8 mouse cellular contexts compared by ENCODE assay signal in the genomic region with DNA sequence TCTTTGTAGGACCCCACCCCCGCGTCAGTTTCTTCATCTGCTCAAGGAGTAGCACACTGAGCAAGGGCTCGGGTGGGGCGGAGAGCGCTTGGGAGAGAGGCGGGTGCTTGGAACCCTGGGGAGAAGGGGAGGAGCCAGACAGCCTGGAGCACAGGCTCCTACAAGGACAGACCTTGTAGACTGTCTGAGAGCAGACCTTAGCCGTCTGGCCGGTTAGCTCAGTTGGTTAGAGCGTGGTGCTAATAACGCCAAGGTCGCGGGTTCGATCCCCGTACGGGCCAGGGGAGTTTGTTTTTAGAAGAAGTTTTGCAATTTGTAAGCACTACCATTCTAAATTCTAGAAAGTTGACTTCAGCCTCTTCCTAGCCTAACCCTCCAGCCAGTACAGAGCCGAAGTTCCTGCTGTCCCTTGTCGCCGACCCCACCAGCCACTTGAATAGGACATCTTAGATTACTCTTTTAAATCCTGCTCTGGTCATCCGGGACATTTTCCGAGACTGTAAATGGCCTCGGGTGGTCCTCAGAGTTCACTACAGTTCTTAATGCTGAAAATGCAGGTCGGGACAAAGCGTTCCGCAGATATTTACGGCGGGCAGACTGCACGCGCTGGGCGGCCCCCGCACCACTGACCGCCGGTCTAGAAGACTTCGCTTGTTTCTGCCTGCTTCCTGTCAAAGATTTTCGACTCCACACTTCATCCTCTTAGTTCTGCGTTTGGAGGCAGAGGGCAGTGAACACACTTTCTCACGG. TPM values are rescaled to one million over a fixed set of nuclear protein-coding genes. Genes with fewer than 3 reads are reported as not detected.
DNase-seq lines count a peak whose midpoint lies in the region; ATAC-seq and TF ChIP-seq lines count a peak whose summit lies in the region.

No protein-coding gene starts in this region.

- peak overlapping the region; percentile 62 for H3K4me3 ChIP-seq in heart, embryonic 12.5 days
- H3K4me3 ChIP-seq in liver, embryonic 12.5 days, result peak overlapping the region; percentile 69
- H3K4me3 ChIP-seq in stomach, embryonic 15.5 days (replicated peaks), result peak overlapping the region; percentile 61

- TF ChIP-seq CTCF in brain, embryonic 14.5 days (IDR thresholded peaks at IDR 0.05; ENCODE audit: borderline replicate concordance, extremely low read depth, insufficient read depth, insufficient read length), result no peak

- H3K4me1 ChIP-seq in heart, embryonic 12.5 days (replicated peaks), result peaks cover 16% of the 10 kb centered on the region
- H3K4me1 ChIP-seq in liver, embryonic 12.5 days, result peaks cover 43% of the 10 kb centered on the region
- peaks cover 14% of the 10 kb centered on the region for H3K4me1 ChIP-seq in stomach, embryonic 15.5 days

- no peaks in the 10 kb centered on the region for H3K27me3 ChIP-seq in heart, embryonic 12.5 days (replicated peaks)
- no peaks in the 10 kb centered on the region for H3K27me3 ChIP-seq in liver, embryonic 12.5 days (replicated peaks)
- no peaks in the 10 kb centered on the region for H3K27me3 ChIP-seq in stomach, embryonic 15.5 days (replicated peaks)

- no peaks in the 10 kb centered on the region for H3K9me3 ChIP-seq in heart, embryonic 12.5 days (replicated peaks)
- H3K9me3 ChIP-seq in liver, embryonic 12.5 days (replicated peaks), result no peaks in the 10 kb centered on the region
- no peaks in the 10 kb centered on the region for H3K9me3 ChIP-seq in stomach, embryonic 15.5 days

- TF ChIP-seq POLR2A in brain, embryonic 14.5 days (IDR thresholded peaks at IDR 0.05; ENCODE audit: borderline replicate concordance, extremely low read depth, insufficient read depth, insufficient read length, poor library complexity, severe bottlenecking), result no peak

- peak; percentile 84 for ATAC-seq in erythroid progenitor cell, adult 5-6 weeks (replicated peaks; ENCODE audit: low FRiP score, poor library complexity, severe bottlenecking)
- ATAC-seq in heart, embryonic 12.5 days (ENCODE audit: insufficient number of reproducible peaks, low FRiP score), result peak; percentile 92
- peak; percentile 92 for ATAC-seq in liver, embryonic 12.5 days
- ATAC-seq in stomach, embryonic 15.5 days (ENCODE audit: insufficient read depth, low FRiP score, low read depth), result peak; percentile 94

- H3K36me3 ChIP-seq in heart, embryonic 12.5 days, result no peaks in the 10 kb centered on the region
- H3K36me3 ChIP-seq in liver, embryonic 12.5 days, result no peaks in the 10 kb centered on the region
- no peaks in the 10 kb centered on the region for H3K36me3 ChIP-seq in stomach, embryonic 15.5 days

- H3K4me2 ChIP-seq in heart, embryonic 12.5 days, result peak overlapping the region; percentile 91
- peak overlapping the region; percentile 93 for H3K4me2 ChIP-seq in liver, embryonic 12.5 days
- peak overlapping the region; percentile 84 for H3K4me2 ChIP-seq in stomach, embryonic 15.5 days

- under 1% methylated on average over 36 of the region's 36 CpGs for WGBS in heart, embryonic 12.5 days
- under 1% methylated on average over 36 of the region's 36 CpGs for WGBS in liver, embryonic 12.5 days (ENCODE audit: insufficient replicate concordance)
- under 1% methylated on average over 36 of the region's 36 CpGs for WGBS in stomach, embryonic 15.5 days

- H3K27ac ChIP-seq in heart, embryonic 12.5 days (ENCODE audit: poor library complexity, severe bottlenecking), result peak overlapping the region; percentile 80
- H3K27ac ChIP-seq in liver, embryonic 12.5 days, result peak overlapping the region; percentile 85
- H3K27ac ChIP-seq in stomach, embryonic 15.5 days, result peak overlapping the region; percentile 89

- H3K9ac ChIP-seq in heart, embryonic 12.5 days, result peak overlapping the region; percentile 66
- H3K9ac ChIP-seq in liver, embryonic 12.5 days, result peak overlapping the region; percentile 78
- peak overlapping the region; percentile 43 for H3K9ac ChIP-seq in stomach, embryonic 15.5 days

- DNase-seq in B cell, adult 2 months, result peak; percentile 73
- DNase-seq in brain, embryonic 14.5 days (ENCODE audit: low read depth), result peak; percentile 91
- peak; percentile 94 for DNase-seq in kidney, postnatal 10 days
- DNase-seq in natural killer cell, adult 2 months (ENCODE audit: low spot score in 2 of 2), result peak; percentile 32 to 60

RNA-seq across cellular contexts. Expression of gene Mok, which starts 4.6 kb away (rescaled TPM):
- 11.1 and 12.1 TPM in 2 replicates for polyA plus RNA-seq in brain, embryonic 14.5 days (2012; rRNA removed)
- total RNA-seq in erythroid progenitor cell, adult 5-6 weeks (2015; ENCODE audit: low replicate concordance), result not detected in 2 replicates
- total RNA-seq in erythroid progenitor cell, adult 5-6 weeks (2017; ENCODE audit: low replicate concordance), result 0.26 TPM in 1 of 2 replicates, not detected in the other
- 2.9 and 4.0 TPM in 2 replicates for polyA plus RNA-seq in heart, embryonic 12.5 days (2016; fragmentation: Nextera tagmentation; extraction: Ambion mirVana)
- polyA plus RNA-seq in liver, embryonic 12.5 days (2016; fragmentation: Nextera tagmentation; extraction: Ambion mirVana), result 0.51 and 0.63 TPM in 2 replicates
- polyA plus RNA-seq in stomach, embryonic 15.5 days (2015; fragmentation: Nextera tagmentation; extraction: Ambion mirVana), result 2.5 and 3.3 TPM in 2 replicates

RNA-seq across cellular contexts. Expression of gene Zfp839, which starts 4.7 kb away (rescaled TPM):
- polyA plus RNA-seq in brain, embryonic 14.5 days (2012; rRNA removed), result 3.7 and 4.1 TPM in 2 replicates
- 1.1 TPM in 1 of 2 replicates, not detected in the other for total RNA-seq in erythroid progenitor cell, adult 5-6 weeks (2015; ENCODE audit: low replicate concordance)
- total RNA-seq in erythroid progenitor cell, adult 5-6 weeks (2017; ENCODE audit: low replicate concordance), result 0.77 TPM in 1 of 2 replicates, not detected in the other
- 3.9 and 5.4 TPM in 2 replicates for polyA plus RNA-seq in heart, embryonic 12.5 days (2016; fragmentation: Nextera tagmentation; extraction: Ambion mirVana)
- polyA plus RNA-seq in liver, embryonic 12.5 days (2016; fragmentation: Nextera tagmentation; extraction: Ambion mirVana), result 3.2 and 4.0 TPM in 2 replicates
- 5.7 and 6.8 TPM in 2 replicates for polyA plus RNA-seq in stomach, embryonic 15.5 days (2015; fragmentation: Nextera tagmentation; extraction: Ambion mirVana)

RNA-seq across cellular contexts. Expression of gene Cinp, which starts 43.6 kb away (rescaled TPM):
- 70.0 and 78.0 TPM in 2 replicates for polyA plus RNA-seq in brain, embryonic 14.5 days (2012; rRNA removed)
- 15.9 and 29.8 TPM in 2 replicates for total RNA-seq in erythroid progenitor cell, adult 5-6 weeks (2015; ENCODE audit: low replicate concordance)
- 21.9 and 22.5 TPM in 2 replicates for total RNA-seq in erythroid progenitor cell, adult 5-6 weeks (2017; ENCODE audit: low replicate concordance)
- 63.3 and 66.7 TPM in 2 replicates for polyA plus RNA-seq in heart, embryonic 12.5 days (2016; fragmentation: Nextera tagmentation; extraction: Ambion mirVana)
- 99.0 and 103 TPM in 2 replicates for polyA plus RNA-seq in liver, embryonic 12.5 days (2016; fragmentation: Nextera tagmentation; extraction: Ambion mirVana)
- polyA plus RNA-seq in stomach, embryonic 15.5 days (2015; fragmentation: Nextera tagmentation; extraction: Ambion mirVana), result 71.0 TPM in 2 replicates

RNA-seq across cellular contexts. Expression of gene Tecpr2, which starts 43.8 kb away (rescaled TPM):
- polyA plus RNA-seq in brain, embryonic 14.5 days (2012; rRNA removed), result 16.5 and 18.3 TPM in 2 replicates
- 1.3 and 1.8 TPM in 2 replicates for total RNA-seq in erythroid progenitor cell, adult 5-6 weeks (2015; ENCODE audit: low replicate concordance)
- total RNA-seq in erythroid progenitor cell, adult 5-6 weeks (2017; ENCODE audit: low replicate concordance), result 3.1 and 11.8 TPM in 2 replicates
- 3.8 and 4.5 TPM in 2 replicates for polyA plus RNA-seq in heart, embryonic 12.5 days (2016; fragmentation: Nextera tagmentation; extraction: Ambion mirVana)
- 3.4 and 3.6 TPM in 2 replicates for polyA plus RNA-seq in liver, embryonic 12.5 days (2016; fragmentation: Nextera tagmentation; extraction: Ambion mirVana)
- 3.3 and 3.8 TPM in 2 replicates for polyA plus RNA-seq in stomach, embryonic 15.5 days (2015; fragmentation: Nextera tagmentation; extraction: Ambion mirVana)

Comparison
In these comparisons a context has a peak if more than half of its experiments do, and no peak if none do; other contexts are left out.
1. Peak in every context shown above with its lines: DNase-seq, ATAC-seq, H3K4me3 ChIP-seq and H3K27ac ChIP-seq.